Mouse (Mus musculus): ENCODE data around the gene Brdt.
"Not testable (repeated sequence)": the region's sequence is repeated elsewhere in the genome, so short reads cannot be mapped to it uniquely, and the experiment has no call there.

The Brdt gene

GRCm38 (mm10) chr5:107340404-107340803 lies 9.4 kb downstream of the Brdt start:
- DNase-seq (ENCODE audit: low spot score in 2 of 2) = no peak

GRCm38 (mm10) chr5:107342891-107343290 lies 11.9 kb downstream of the Brdt start:
- DNase-seq (ENCODE audit: low spot score in 2 of 2) = no peak

DNA sequence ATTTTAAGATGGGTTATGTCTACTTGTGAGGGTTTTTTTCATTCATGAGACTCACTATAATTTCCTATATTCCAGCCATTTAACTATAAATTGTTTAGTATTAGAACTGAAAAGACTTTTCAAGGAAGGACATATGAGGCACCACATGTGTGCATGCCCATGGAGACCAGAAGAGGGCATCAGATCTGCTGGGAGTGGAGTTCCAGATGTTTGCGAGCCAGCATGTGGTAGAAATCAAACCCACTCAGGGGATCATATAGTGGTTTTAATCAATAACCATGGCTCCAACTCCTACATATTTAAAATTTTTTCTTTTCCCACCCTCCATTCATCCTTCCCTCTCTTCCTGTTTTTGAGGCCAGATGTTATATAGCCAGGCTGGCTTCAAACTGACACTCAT lies 15.3 kb downstream of the Brdt start:
- DNase-seq (ENCODE audit: low spot score in 2 of 2) = no peak

DNA sequence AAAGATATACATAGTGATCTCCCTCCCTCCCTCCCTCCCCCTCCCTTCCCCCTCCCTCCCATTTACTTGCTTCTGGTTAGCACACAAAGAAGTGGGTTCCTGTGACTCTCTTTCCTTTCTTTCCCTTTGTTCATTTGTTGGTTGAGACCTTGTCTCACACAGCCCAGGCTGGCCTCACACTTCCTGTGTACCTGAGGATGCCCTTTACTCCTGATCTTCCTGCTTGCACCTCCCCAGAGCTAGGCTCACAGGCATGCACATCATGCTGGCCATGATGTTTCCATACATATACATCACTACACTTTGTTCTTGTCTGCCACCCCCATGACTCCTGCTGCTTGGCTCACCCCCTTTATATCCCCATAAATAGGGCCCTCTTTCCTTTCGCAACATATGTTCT lies 21.6 kb downstream of the Brdt start:
- DNase-seq (ENCODE audit: low spot score in 2 of 2) = peak; percentile 22 to 35

- peak; percentile 66 to 69 for DNase-seq (ENCODE audit: low spot score in 2 of 2)
These were observed 23.0 kb downstream of the Brdt start for GRCm38 (mm10) chr5:107353981-107354380.

GRCm38 (mm10) chr5:107355801-107356200 lies 24.8 kb downstream of the Brdt start:
- DNase-seq (ENCODE audit: low spot score in 2 of 2) = peak; percentile 65 to 74

DNA sequence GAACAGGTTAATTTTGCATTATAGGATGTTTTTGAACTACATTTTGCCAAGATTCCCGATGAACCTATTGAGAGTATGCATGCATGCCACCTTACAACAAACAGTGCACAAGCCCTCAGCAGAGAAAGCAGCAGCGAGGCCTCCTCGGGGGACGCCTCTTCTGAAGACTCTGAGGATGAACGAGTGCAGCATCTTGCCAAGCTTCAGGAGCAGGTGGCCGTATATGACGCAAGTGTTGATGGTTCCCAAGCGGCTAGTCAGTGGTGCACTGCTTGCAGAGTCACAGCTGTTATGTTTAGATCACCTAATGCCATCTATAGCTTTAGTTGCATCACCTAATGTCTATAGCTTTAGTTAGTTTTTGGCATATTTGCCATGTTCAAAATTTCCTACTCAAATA lies 26.8 kb downstream of the Brdt start:
- peak; percentile 29 to 44 for DNase-seq (ENCODE audit: low spot score in 2 of 2)

GRCm38 (mm10) chr5:107359395-107360053 lies 28.6 kb downstream of the Brdt start:
- peak; percentile 88 to 91 for DNase-seq (ENCODE audit: low spot score in 2 of 2)

DNA sequence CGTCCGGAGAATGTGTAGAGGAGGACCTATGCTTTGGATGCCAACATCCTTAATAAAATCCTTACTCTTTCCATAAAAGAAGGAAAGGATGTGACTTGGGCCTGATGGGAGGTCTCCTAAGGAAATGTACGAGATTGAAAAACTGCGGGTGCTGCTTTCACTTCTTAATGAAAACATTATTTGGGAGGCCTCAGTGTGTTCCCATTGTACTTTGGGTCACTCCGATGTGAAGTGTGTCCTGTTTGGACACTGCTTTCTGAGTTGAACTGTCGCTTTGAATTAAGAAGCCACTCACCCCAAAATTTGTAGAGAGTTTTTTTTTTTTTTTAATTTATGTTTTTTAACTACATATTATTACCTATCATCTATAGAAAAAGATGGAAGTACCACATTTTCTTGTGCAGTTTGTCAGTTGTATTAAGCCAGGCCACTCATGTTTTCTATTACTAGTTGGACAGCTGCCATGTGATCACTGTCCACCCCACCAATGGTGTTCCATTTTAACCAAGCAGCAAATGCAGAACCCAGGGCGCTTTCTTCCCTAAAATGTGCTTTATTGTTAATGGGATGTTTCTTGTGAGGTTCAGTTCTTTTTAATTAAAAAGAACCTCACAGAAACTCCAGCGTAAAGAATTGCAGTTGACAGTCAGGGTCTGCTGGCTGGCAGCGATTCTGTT lies 29.2 kb downstream of the Brdt start:
- DNase-seq (ENCODE audit: low spot score in 2 of 2) = no peak

DNA sequence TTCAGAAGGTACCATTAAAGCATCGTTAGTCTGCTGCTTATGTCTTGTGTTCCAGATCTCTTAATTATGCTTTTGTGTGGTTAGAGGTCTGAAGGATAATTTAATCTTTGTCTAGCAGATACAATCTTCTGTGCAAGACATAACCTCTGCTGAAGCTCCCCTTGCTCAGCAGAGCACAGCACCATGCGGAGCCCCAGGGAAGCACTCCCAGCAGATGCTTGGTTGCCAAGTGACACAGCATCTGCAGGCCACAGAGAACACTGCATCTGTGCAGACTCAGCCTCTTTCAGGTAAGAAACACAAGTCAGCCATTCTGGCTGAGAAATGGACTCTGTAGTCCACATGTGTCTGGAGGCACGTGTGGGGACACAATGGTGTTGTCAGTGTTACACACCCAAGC lies 39.1 kb downstream of the Brdt start:
- no peak for DNase-seq (ENCODE audit: low spot score in 2 of 2)

DNA sequence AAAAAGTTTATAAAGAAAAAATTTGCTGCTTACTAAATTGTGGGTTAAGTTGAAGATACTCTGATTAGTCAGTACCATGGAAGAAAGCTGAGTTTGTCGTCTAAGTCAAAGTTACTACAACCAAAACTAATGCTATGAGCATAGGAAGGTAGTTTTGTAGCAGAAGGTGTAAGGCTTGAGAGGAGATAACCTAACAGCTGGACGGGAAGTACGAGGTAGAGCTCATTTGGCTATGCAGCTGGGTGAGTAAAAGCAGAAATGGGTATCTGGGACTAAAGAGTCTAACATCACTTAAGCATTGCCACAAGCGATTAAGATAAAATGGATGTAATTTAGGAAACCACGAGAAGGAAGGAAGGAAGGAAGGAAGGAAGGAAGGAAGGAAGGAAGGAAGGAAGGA lies 40.4 kb downstream of the Brdt start:
- no peak for DNase-seq (ENCODE audit: low spot score in 2 of 2)

- DNase-seq (ENCODE audit: low spot score in 2 of 2) = peak; percentile 54 to 62
These were observed 42.3 kb downstream of the Brdt start for GRCm38 (mm10) chr5:107373256-107373655.

DNA sequence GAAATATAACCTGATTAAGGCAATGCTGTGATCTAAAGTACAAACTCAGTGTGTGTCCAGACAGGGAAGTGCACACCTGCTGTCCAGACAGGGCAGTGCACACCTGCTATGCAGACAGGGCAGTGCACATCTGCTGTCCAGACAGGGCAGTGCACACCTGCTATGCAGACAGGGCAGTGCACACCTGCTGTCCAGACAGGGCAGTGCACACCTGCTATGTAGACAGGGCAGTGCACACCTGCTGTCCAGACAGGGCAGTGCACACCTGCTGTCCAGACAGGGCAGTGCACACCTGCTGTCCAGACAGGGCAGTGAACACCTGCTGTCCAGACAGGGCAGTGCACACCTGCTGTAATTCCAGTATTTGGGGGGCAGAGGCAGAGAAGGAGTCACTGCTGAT lies 55.5 kb downstream of the Brdt start:
- DNase-seq (ENCODE audit: low spot score in 2 of 2) = not testable (repeated sequence)

GRCm38 (mm10) chr5:107387788-107388187 lies 56.8 kb downstream of the Brdt start:
- no peak for DNase-seq (ENCODE audit: low spot score in 2 of 2)

- no peak for DNase-seq (ENCODE audit: low spot score in 2 of 2)
These were observed 58.4 kb downstream of the Brdt start for GRCm38 (mm10) chr5:107389373-107389772.

- DNase-seq (ENCODE audit: low spot score in 2 of 2) = no peak
These were observed 63.5 kb downstream of the Brdt start for GRCm38 (mm10) chr5:107394437-107394836.

- no peak for DNase-seq (ENCODE audit: low spot score in 2 of 2)
These were observed 71.5 kb downstream of the Brdt start, which contains the start of gene Ephx4 for GRCm38 (mm10) chr5:107402436-107402835. Gene Ephx4, plus strand, starts transcription at chr5:107402736.

DNA sequence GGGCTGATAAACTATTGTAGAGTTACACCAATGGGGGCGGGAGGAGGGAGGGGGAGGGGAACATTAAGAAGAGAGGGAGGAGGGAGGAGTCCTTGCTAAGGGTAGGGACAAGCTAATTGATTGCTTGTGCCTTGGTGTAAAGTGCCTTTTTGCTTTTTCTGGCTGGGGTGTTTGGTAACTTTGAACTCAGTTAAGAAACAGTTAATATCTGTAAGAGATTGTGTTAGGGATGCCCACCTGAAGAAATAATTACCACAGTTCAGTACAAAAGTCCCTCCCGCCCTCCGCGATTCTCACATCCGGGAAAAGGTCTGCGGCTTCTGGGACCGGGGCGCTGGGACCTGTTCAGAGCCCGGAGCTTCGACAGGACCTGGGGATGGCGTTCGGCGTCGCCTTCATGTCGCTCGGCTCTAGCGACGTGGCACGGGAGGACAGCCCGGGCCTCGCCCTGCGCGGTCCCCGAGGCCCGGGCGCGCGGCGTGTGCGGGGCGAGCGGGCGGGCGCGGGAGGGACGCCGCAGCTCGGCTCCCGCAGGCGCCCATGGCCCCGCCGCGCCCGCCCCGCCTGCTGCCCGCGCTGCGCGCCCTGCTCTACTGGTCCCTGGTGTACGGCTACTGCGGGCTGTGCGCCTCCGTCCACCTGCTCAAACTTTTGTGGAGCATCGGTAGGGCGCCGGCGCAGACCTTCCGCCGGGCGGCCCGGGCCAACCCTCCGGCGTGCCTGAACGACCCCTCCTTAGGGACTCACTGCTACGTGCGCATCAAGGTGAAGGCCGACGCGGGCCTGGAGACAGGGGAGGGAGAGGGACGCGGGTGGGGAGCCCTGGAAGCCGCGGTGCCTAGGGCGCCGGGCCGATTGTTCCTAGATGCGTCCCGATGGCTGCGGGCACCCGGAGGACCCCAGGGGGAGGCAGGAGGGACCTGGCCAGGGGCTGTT lies 72.3 kb downstream of the Brdt start:
- peak; percentile 7 to 32 for DNase-seq (ENCODE audit: low spot score in 2 of 2)

- no peak for DNase-seq (ENCODE audit: low spot score in 2 of 2)
These were observed 73.2 kb downstream of the Brdt start for GRCm38 (mm10) chr5:107403947-107404684.

- no peak for DNase-seq (ENCODE audit: low spot score in 2 of 2)
These were observed 74.4 kb downstream of the Brdt start for GRCm38 (mm10) chr5:107405361-107405760.

DNA sequence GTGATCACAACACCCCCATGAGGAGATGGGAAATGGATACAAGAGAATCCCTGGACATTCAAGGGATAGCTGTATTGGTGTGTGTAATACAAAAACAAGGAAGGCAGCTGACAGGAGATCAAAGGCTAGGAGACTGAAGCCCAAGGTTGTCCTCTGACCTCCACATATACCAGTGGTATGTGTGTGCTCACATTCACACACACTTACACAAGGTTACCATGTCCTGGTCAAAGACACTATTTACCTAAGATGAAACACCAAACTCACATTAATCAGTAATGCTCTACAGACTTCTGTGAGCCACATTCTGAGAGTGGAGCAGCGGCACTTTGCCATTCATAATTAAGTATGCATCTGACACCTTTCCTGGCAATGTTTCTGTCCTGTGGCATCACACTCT lies 79.3 kb downstream of the Brdt start:
- DNase-seq (ENCODE audit: low spot score in 2 of 2) = no peak

DNA sequence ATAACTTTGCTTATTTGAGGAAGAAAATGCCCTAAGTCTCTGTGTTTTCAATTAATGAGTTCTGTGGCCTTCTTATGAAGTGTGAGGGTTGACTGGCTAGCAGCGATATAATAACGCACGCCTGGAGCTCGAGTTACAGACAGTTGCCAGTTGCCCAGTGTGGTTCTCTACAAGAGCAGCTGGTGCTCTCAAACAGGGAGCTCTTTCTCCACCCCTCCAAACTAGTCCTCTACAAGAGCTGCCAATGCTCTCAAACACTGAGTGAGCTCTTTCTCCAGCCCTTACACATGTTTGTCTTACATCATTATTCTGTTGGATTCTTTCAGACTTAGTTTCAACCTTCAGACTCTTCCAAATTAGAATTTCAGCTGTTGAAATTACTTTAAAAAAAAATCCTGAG lies 80.4 kb downstream of the Brdt start:
- no peak for DNase-seq (ENCODE audit: low spot score in 2 of 2)

Data from thymus, postnatal 10 days (tissue).